Mouse (Mus musculus): Measurements from ENCODE around the gene Pltp.

DNA sequence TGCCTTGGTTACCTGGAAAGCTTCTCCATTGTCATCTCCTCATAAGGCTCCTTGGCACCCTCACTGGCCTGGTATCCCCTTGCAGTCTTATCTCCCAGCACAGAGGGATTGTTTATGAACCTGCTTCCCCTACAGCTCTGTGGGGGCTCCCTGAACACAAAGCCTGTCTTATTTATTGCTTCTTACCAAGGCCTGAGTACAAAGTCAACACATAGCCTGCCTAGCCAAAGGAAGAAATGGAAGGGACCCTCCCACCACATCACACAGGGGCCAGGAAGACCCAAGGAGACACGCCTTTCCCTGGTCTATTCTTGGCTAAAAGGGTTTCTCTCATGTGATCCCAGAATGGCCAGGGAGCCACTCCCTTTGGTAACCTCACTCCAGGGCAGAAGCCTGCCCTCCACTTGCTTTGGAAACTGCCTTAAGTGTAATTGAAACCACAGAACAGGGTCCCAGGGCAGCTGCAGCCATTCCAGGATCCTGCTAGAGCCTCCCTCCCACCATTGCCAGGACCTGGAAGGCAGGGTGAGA is 16.8 kb upstream of the Pltp start:
- TF ChIP-seq EP300 (IDR thresholded peaks at IDR 0.05) (peak; percentile 98), CTCF (IDR thresholded peaks at IDR 0.05) (no peak)
